Mouse (Mus musculus) hindbrain, embryonic 16.5 days (tissue): ENCODE data around the gene Crybg3. TPM values are rescaled to one million over a fixed set of nuclear protein-coding genes. Genes with fewer than 3 reads are reported as not detected.
A peak's percentile ranks its signal among the peaks of the same experiment; 100 is the strongest.

Experiments
- ATAC-seq: fragments of 200-750 bp; cut with Nextera tagmentation; 2 replicates; pipeline ENCODE4 v1.8.0; 2017; ENCODE audit warnings: moderate TSS enrichment, moderate library complexity
- H3K27ac ChIP-seq: fragments of 300-500 bp; sonication (generic); 2 replicates; pipeline ENCODE4 v1.5.1; 2014; ENCODE audit warnings: low read depth, mild to moderate bottlenecking, control low read depth, low read length, moderate library complexity
- H3K27me3 ChIP-seq: fragments of 300-500 bp; sonication (generic); replicated peaks from 2 replicates; pipeline ENCODE4 v1.6.1; 2014; ENCODE audit warnings: low read length; ENCODE audit not compliant: control insufficient read depth, insufficient read depth
- H3K36me3 ChIP-seq: fragments of 300-500 bp; sonication (generic); 2 replicates; pipeline ENCODE4 v1.6.1; 2014; ENCODE audit warnings: mild to moderate bottlenecking, low read length, moderate library complexity, mixed read lengths; ENCODE audit not compliant: control insufficient read depth, insufficient read depth
- H3K4me1 ChIP-seq: fragments of 300-500 bp; sonication (generic); 2 replicates; pipeline ENCODE4 v1.6.1; 2014; ENCODE audit warnings: low read depth, low read length; ENCODE audit not compliant: control insufficient read depth, insufficient read depth
- H3K4me2 ChIP-seq: fragments of 300-500 bp; sonication (generic); 2 replicates; pipeline ENCODE4 v1.6.1; 2014; ENCODE audit warnings: mild to moderate bottlenecking, low read length, control low read depth, moderate library complexity
- H3K4me3 ChIP-seq: fragments of 300-500 bp; sonication (generic); 2 replicates; pipeline ENCODE4 v1.5.1; 2014; ENCODE audit warnings: mild to moderate bottlenecking, low read length, control low read depth, moderate library complexity
- H3K9ac ChIP-seq: fragments of 300-500 bp; sonication (generic); 2 replicates; pipeline ENCODE4 v1.6.1; 2014; ENCODE audit warnings: low read depth, mild to moderate bottlenecking, control low read depth, low read length, moderate library complexity
- H3K9me3 ChIP-seq: fragments of 300-500 bp; sonication (generic); 2 replicates; pipeline ENCODE4 v1.6.1; 2014; ENCODE audit warnings: mild to moderate bottlenecking, low read length, moderate library complexity; ENCODE audit not compliant: control insufficient read depth
- WGBS: fragments of 180-500 bp; shearing (Covaris S2); extraction: QIAGEN DNeasy Blood & Tissue Kit; methylation state at CpG from one replicate; pipeline ENCODE4 v1.1.7; 2014; 5-methylcytosine and 5-hydroxymethylcytosine counted together
- polyA plus RNA-seq: library from polyadenylated mRNA; unstranded; fragments of >200 nt; fragmentation: Nextera tagmentation; extraction: Ambion mirVana; gene quantifications from 2 replicates; pipeline ENCODE4 v1.2.1, GENCODE M21; 2015

Gene Crybg3
- polyA plus RNA-seq, 1 experiment from 2014 or later = 2.0 TPM

GRCm38 (mm10) chr16:59604078-59604781 lies 3.5 kb upstream of the Crybg3 start:
- no peak overlapping the region; the same call in 1 of the 2 replicates for H3K9ac ChIP-seq
- peak overlapping the region; percentile 29 for H3K4me3 ChIP-seq
- peak overlapping the region; percentile 44; the same call in 1 of the 2 replicates for H3K27ac ChIP-seq
- peak overlapping the region; percentile 64 for H3K4me2 ChIP-seq
- peaks cover 3% of the 10 kb centered on the region; the same call in 1 of the 2 replicates for H3K4me1 ChIP-seq
- no peaks in the 10 kb centered on the region for H3K27me3 ChIP-seq
- peak; percentile 81 for ATAC-seq
- 22% methylated on average over 15 of the region's 15 CpGs for WGBS
- H3K36me3 ChIP-seq = no peaks in the 10 kb centered on the region
- H3K9me3 ChIP-seq = no peaks in the 10 kb centered on the region

- no peak for ATAC-seq
- Histone ChIP-seq H3K9me3 (no peaks in the 10 kb centered on the region), H3K4me1 (peaks cover 3% of the 10 kb centered on the region; the same call in 1 of the 2 replicates), H3K4me3 (peak overlapping the region; percentile 79), H3K27me3 (no peaks in the 10 kb centered on the region), H3K4me2 (peak overlapping the region; percentile 72), H3K27ac (no peak overlapping the region), H3K36me3 (no peaks in the 10 kb centered on the region), H3K9ac (no peak overlapping the region)
- WGBS = 19% methylated on average over 17 of the region's 17 CpGs
Measured at GRCm38 (mm10) chr16:59599411-59600265, 1.1 kb downstream of the Crybg3 start.

GRCm38 (mm10) chr16:59598997-59599396 lies 1.8 kb downstream of the Crybg3 start:
- no peak overlapping the region for H3K27ac ChIP-seq
- no peaks in the 10 kb centered on the region for H3K9me3 ChIP-seq
- peaks cover 3% of the 10 kb centered on the region; the same call in 1 of the 2 replicates for H3K4me1 ChIP-seq
- no peaks in the 10 kb centered on the region for H3K27me3 ChIP-seq
- 37% methylated on average over 4 of the region's 4 CpGs for WGBS
- no peak for ATAC-seq
- no peak overlapping the region for H3K4me3 ChIP-seq
- H3K36me3 ChIP-seq = no peaks in the 10 kb centered on the region
- H3K9ac ChIP-seq = no peak overlapping the region
- peak overlapping the region; percentile 72 for H3K4me2 ChIP-seq

GRCm38 (mm10) chr16:59597256-59597655 lies 3.5 kb downstream of the Crybg3 start:
- Histone ChIP-seq H3K9ac (no peak overlapping the region), H3K27ac (no peak overlapping the region), H3K4me1 (peaks cover 3% of the 10 kb centered on the region; the same call in 1 of the 2 replicates), H3K4me3 (no peak overlapping the region), H3K4me2 (no peak overlapping the region), H3K36me3 (no peaks in the 10 kb centered on the region), H3K9me3 (no peaks in the 10 kb centered on the region), H3K27me3 (no peaks in the 10 kb centered on the region)
- ATAC-seq = no peak
- 95% methylated on average over 6 of the region's 6 CpGs for WGBS

- H3K4me1 ChIP-seq = 0 out of 2 replicates have a peak, but pooled peaks cover 3% of the 10 kb centered on the region
- no peak for ATAC-seq
- no peaks in the 10 kb centered on the region for H3K27me3 ChIP-seq
- H3K4me2 ChIP-seq = no peak overlapping the region
- H3K9me3 ChIP-seq = no peaks in the 10 kb centered on the region
- no peak overlapping the region for H3K9ac ChIP-seq
- H3K4me3 ChIP-seq = no peak overlapping the region
- H3K27ac ChIP-seq = no peak overlapping the region
- 85% methylated on average over 3 of the region's 3 CpGs for WGBS
- no peaks in the 10 kb centered on the region for H3K36me3 ChIP-seq
Measured at GRCm38 (mm10) chr16:59594714-59595113, 6.1 kb downstream of the Crybg3 start.

GRCm38 (mm10) chr16:59590790-59591189 lies 10.0 kb downstream of the Crybg3 start:
- Histone ChIP-seq H3K9ac (no peak overlapping the region), H3K27me3 (no peaks in the 10 kb centered on the region), H3K4me3 (no peak overlapping the region), H3K9me3 (no peaks in the 10 kb centered on the region), H3K4me2 (no peak overlapping the region), H3K4me1 (no peaks in the 10 kb centered on the region), H3K27ac (no peak overlapping the region), H3K36me3 (no peaks in the 10 kb centered on the region)
- 82% methylated on average over 6 of the region's 6 CpGs for WGBS
- ATAC-seq = no peak

- Histone ChIP-seq H3K36me3 (no peaks in the 10 kb centered on the region), H3K27me3 (no peaks in the 10 kb centered on the region), H3K9ac (no peak overlapping the region), H3K4me3 (no peak overlapping the region), H3K4me1 (no peaks in the 10 kb centered on the region), H3K27ac (no peak overlapping the region), H3K4me2 (no peak overlapping the region), H3K9me3 (no peaks in the 10 kb centered on the region)
- no peak for ATAC-seq
- 88% methylated on average over 13 of the region's 13 CpGs for WGBS
Measured at GRCm38 (mm10) chr16:59588351-59589025, 12.3 kb downstream of the Crybg3 start.

- WGBS = 85% methylated on average over 10 of the region's 10 CpGs
- Histone ChIP-seq H3K27ac (no peak overlapping the region), H3K9me3 (no peaks in the 10 kb centered on the region), H3K36me3 (no peaks in the 10 kb centered on the region), H3K4me2 (no peak overlapping the region), H3K4me3 (no peak overlapping the region), H3K9ac (no peak overlapping the region), H3K4me1 (no peaks in the 10 kb centered on the region), H3K27me3 (no peaks in the 10 kb centered on the region)
- no peak for ATAC-seq
Measured at GRCm38 (mm10) chr16:59587816-59588215, 13.0 kb downstream of the Crybg3 start.

GRCm38 (mm10) chr16:59586911-59587310 lies 13.9 kb downstream of the Crybg3 start:
- 90% methylated on average over 8 of the region's 8 CpGs for WGBS
- Histone ChIP-seq H3K36me3 (no peaks in the 10 kb centered on the region), H3K4me2 (no peak overlapping the region), H3K9me3 (no peaks in the 10 kb centered on the region), H3K27me3 (no peaks in the 10 kb centered on the region), H3K9ac (no peak overlapping the region), H3K4me3 (no peak overlapping the region), H3K4me1 (no peaks in the 10 kb centered on the region), H3K27ac (no peak overlapping the region)
- no peak; the same call in 1 of the 2 replicates for ATAC-seq
